Mouse (Mus musculus) spleen, adult 18-20 months (tissue): ENCODE data around the gene Rora.

ENCODE experiments used
- DNase-seq, 2 experiments: peaks; one replicate each; pipeline ENCODE4 v3.0.0; 2022; ENCODE audit warnings: mixed read lengths in 2 of 2

Rora gene

GRCm38 (mm10) chr9:68689351-68689750, 35.8 kb downstream of the Rora start:
- peak in 1 of 2 experiments; percentile 13 for DNase-seq

GRCm38 (mm10) chr9:68694889-68695495, 41.4 kb downstream of the Rora start:
- no peak for DNase-seq

- no peak for DNase-seq
Observed at GRCm38 (mm10) chr9:68695496-68695969, 41.9 kb downstream of the Rora start.

- no peak for DNase-seq
Observed at GRCm38 (mm10) chr9:68696425-68696956, 42.9 kb downstream of the Rora start.

GRCm38 (mm10) chr9:68699341-68699740, 45.8 kb downstream of the Rora start:
- no peak for DNase-seq

GRCm38 (mm10) chr9:68699856-68700255, 46.3 kb downstream of the Rora start:
- no peak for DNase-seq

- DNase-seq: no peak
Observed at GRCm38 (mm10) chr9:68707636-68708035, 54.0 kb downstream of the Rora start.

GRCm38 (mm10) chr9:68709232-68709631, 55.6 kb downstream of the Rora start:
- no peak for DNase-seq

GRCm38 (mm10) chr9:68710893-68711654, 57.5 kb downstream of the Rora start:
- no peak for DNase-seq

GRCm38 (mm10) chr9:68716961-68717360, 63.4 kb downstream of the Rora start:
- DNase-seq: peak in 1 of 2 experiments; percentile 6

- no peak for DNase-seq
Observed at GRCm38 (mm10) chr9:68718427-68718826, 64.8 kb downstream of the Rora start.

- no peak for DNase-seq
Observed at GRCm38 (mm10) chr9:68719286-68719685, 65.7 kb downstream of the Rora start.

GRCm38 (mm10) chr9:68724636-68725285, 71.2 kb downstream of the Rora start:
- DNase-seq: no peak

- no peak for DNase-seq
Observed at GRCm38 (mm10) chr9:68727166-68727855, 73.7 kb downstream of the Rora start.

- no peak for DNase-seq
Observed at GRCm38 (mm10) chr9:68731438-68731837, 77.9 kb downstream of the Rora start.

- no peak for DNase-seq
Observed at GRCm38 (mm10) chr9:68732929-68733328, 79.3 kb downstream of the Rora start.

GRCm38 (mm10) chr9:68735886-68736285, 82.3 kb downstream of the Rora start:
- no peak for DNase-seq

GRCm38 (mm10) chr9:68737197-68737736, 83.7 kb downstream of the Rora start:
- no peak for DNase-seq

GRCm38 (mm10) chr9:68745931-68746646, 92.5 kb downstream of the Rora start:
- no peak for DNase-seq

GRCm38 (mm10) chr9:68756976-68757375, 103.4 kb downstream of the Rora start:
- no peak for DNase-seq

GRCm38 (mm10) chr9:68759324-68759723, 105.7 kb downstream of the Rora start:
- DNase-seq: no peak

- DNase-seq: no peak
Observed at GRCm38 (mm10) chr9:68760329-68760728, 106.7 kb downstream of the Rora start.
